Mouse (Mus musculus): ENCODE measurements around the gene Apobec4.

DNA sequence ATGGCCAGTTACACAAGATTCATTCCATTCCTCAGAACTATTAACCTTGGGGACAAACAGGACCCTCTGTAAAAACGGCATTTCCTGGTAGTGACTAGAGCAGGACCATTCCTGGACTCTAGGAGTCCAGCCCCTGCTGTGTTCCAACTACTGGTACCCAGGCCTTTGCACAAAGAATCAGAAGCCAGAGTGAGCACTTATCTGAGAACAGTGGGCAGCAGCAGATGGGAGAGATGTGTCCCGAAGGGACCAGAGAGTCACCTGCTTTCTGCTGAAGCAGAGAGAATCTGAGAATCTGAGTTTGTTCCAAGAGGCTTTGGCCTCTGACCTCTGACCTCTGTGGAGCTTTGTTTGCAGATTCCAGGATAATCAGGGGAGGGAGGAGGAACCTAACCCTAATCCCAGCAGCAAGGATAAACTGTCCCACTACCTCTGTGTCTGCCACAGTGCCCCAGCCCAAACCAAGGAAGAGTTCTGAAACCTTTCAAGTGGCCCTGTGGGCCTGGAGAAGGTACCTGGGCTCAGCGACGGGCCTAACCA, 37.8 kb downstream of the Apobec4 start:
- TF ChIP-seq TAL1 (conservative IDR thresholded peaks at IDR 0.05; ENCODE audit: low read depth, low read length) (no peak), POLR2AphosphoS5 (IDR thresholded peaks at IDR 0.05; ENCODE audit: insufficient replicate concordance, low read depth, low read length) (no peak), CTCF (IDR thresholded peaks at IDR 0.05; ENCODE audit: low read depth, low read length) (no peak), GATA1 (IDR thresholded peaks at IDR 0.05; ENCODE audit: borderline replicate concordance, low read length) (no peak)

All from G1E (cell line).